ENCODE assay signal across 12 mouse cellular contexts in the genomic region with DNA sequence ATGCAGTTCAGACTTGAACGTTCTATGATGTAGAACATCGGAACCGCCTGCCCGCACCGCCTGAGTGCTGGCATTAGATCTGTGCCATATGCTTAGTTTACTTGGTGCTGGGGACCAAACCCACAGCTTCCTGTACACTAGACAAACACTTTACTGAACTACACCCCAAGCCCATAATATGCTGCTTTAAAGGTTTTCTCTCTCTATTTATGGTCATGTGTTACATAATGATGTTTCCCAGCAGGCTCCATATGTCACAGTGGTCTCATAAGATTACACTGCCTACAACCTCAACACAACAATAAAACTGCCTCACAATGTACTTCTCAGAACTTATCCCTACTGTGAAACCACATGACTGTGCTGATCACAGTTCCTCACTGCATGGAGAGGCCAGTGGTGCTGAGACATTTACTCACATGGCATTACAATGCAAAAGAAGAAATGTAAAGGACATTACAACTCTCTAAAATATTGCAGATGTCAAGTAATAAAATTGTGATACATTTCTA. TPM values are rescaled to one million over a fixed set of nuclear protein-coding genes. Genes with fewer than 3 reads are reported as not detected.
DNase-seq lines count a peak whose midpoint lies in the region; ATAC-seq lines count a peak whose summit lies in the region.
"Had no signal": no experiment of that assay in that cellular context is flagged by ENCODE, and none has a peak within 500 bp of the region (broad histone marks: within the 10 kb centered on the region; RNA-seq: fewer than 3 reads in every experiment).

No protein-coding gene starts in this region.

- peak; percentile 21 for ATAC-seq in inflammation-experienced regulatory T-cells, adult 6 months
- ATAC-seq: forebrain, embryonic 15.5 days; liver, embryonic 12.5 days had no signal

- peak; percentile 12 for DNase-seq in CD4-positive, CD25-positive, alpha-beta regulatory T cell, adult 2 months (ENCODE audit: low read depth, low spot score)
- DNase-seq in brain, adult 2 months (ENCODE audit: low read depth, low spot score), result peak; percentile 33
- no peak for DNase-seq in thymus, postnatal 36 days
- no peak for DNase-seq in adrenal gland, adult (ENCODE audit: inconsistent age in 2 of 2, low spot score in 1 of 2)
- DNase-seq in spleen, adult 12 weeks (ENCODE audit: low spot score), result no peak
- DNase-seq in lung, postnatal 10 days, result no peak
- DNase-seq: cerebellum, adult 8-10 months; layer of hippocampus, postnatal 36 days; right cerebral cortex, postnatal 25 days had no signal

RNA-seq across cellular contexts. Expression of a gene that starts 9.5 kb away (rescaled TPM):
- 10 to 100 TPM; 18.1 to 36.0 (median 30.1) TPM for polyA plus RNA-seq in inflammation-experienced regulatory T-cells, adult 6 months (2017; shearing (Covaris generic))

RNA-seq across cellular contexts. Expression of a gene that starts 9.6 kb away (rescaled TPM):
- polyA plus RNA-seq in inflammation-experienced regulatory T-cells, adult 6 months (2017; shearing (Covaris generic)), result 100 to 1,000 TPM in 2 of 3 experiments, 10 to 100 TPM in 1; 78.5 to 110 (median 102) TPM

Comparison
In these comparisons a context has a peak if more than half of its experiments do, and no peak if none do; other contexts are left out.
1. DNase-seq: peak in CD4-positive, CD25-positive, alpha-beta regulatory T cell, adult 2 months (single experiment) and brain, adult 2 months (single experiment); none in thymus, postnatal 36 days (0 of 2), adrenal gland, adult (0 of 2), spleen, adult 12 weeks (single experiment) and lung, postnatal 10 days (single experiment).